Mouse (Mus musculus) small intestine, adult 2 months (tissue): Measurements from ENCODE around the gene Zfhx3.

ENCODE experiments used
- CTCF ChIP-seq: fragments of 200-500 bp; IDR thresholded peaks from 2 replicates; pipeline ENCODE4 v1.5.1; 2012; ENCODE audit warnings: low read depth, mild to moderate bottlenecking, control low read depth, inconsistent platforms, low read length, moderate library complexity, mixed read lengths; ENCODE audit not compliant: insufficient replicate concordance, insufficient read length; ENCODE audit errors: extremely low read depth
- POLR2A ChIP-seq: fragments of 200-500 bp; IDR thresholded peaks from 2 replicates; pipeline ENCODE4 v1.6.1; 2012; ENCODE audit warnings: low read depth, mild to moderate bottlenecking, control low read depth, inconsistent platforms, low read length, moderate library complexity

GRCm38 (mm10) chr8:108846827-108847226 is 904.4 kb downstream of the Zfhx3 start:
- TF ChIP-seq CTCF (no peak), POLR2A (no peak)
